Mouse (Mus musculus) telencephalon, adult 2 months (tissue): Measurements from ENCODE around the gene Trim11.
"Not testable (repeated sequence)": the region's sequence is repeated elsewhere in the genome, so short reads cannot be mapped to it uniquely, and the experiment has no call there.

Experiments used
- DNase-seq: peaks from one replicate; pipeline ENCODE4 v3.0.0-alpha.2; 2011; ENCODE audit warnings: low read depth, low spot score

Trim11 gene

GRCm38 (mm10) chr11:58978027-58978705 lies at the start of gene Trim11:
Gene Trim11 (plus strand): TSS chr11:58978093.
- DNase-seq = peak; percentile 75

- no peak for DNase-seq
Measured at GRCm38 (mm10) chr11:58929055-58929454, 48.8 kb upstream of the Trim11 start.

- DNase-seq = no peak
Measured at GRCm38 (mm10) chr11:58929641-58930040, 48.3 kb upstream of the Trim11 start.

- no peak for DNase-seq
Measured at GRCm38 (mm10) chr11:58930254-58930653, 47.6 kb upstream of the Trim11 start.

- DNase-seq = no peak
Measured at GRCm38 (mm10) chr11:58931576-58931975, 46.3 kb upstream of the Trim11 start.

- no peak for DNase-seq
Measured at GRCm38 (mm10) chr11:58937909-58938308, 40.0 kb upstream of the Trim11 start.

GRCm38 (mm10) chr11:58938322-58939087 lies 39.4 kb upstream of the Trim11 start, which contains the start of gene Rnf187:
Gene Rnf187 (minus strand): TSS chr11:58938916.
- DNase-seq = peak; percentile 92

GRCm38 (mm10) chr11:58939088-58939439 lies 38.8 kb upstream of the Trim11 start:
- DNase-seq = no peak

GRCm38 (mm10) chr11:58944136-58944535 lies 33.8 kb upstream of the Trim11 start:
- DNase-seq = no peak

GRCm38 (mm10) chr11:58947306-58947705 lies 30.6 kb upstream of the Trim11 start:
- no peak for DNase-seq

- no peak for DNase-seq
Measured at GRCm38 (mm10) chr11:58947798-58948528, 29.9 kb upstream of the Trim11 start.

- peak; percentile 98 for DNase-seq
Measured at GRCm38 (mm10) chr11:58948542-58949479, 29.1 kb upstream of the Trim11 start, which contains the start of gene Hist3h2ba. Gene Hist3h2ba (plus strand): TSS chr11:58948920.

- DNase-seq = peak; percentile 81
Measured at GRCm38 (mm10) chr11:58949480-58950431, 28.1 kb upstream of the Trim11 start.

GRCm38 (mm10) chr11:58951210-58951609 lies 26.7 kb upstream of the Trim11 start:
- no peak for DNase-seq

- DNase-seq = no peak
Measured at GRCm38 (mm10) chr11:58953351-58954169, 24.3 kb upstream of the Trim11 start.

GRCm38 (mm10) chr11:58954170-58954419 lies 23.8 kb upstream of the Trim11 start:
- not testable (repeated sequence) for DNase-seq

GRCm38 (mm10) chr11:58954420-58955142 lies 23.3 kb upstream of the Trim11 start, which contains the start of the genes Hist3h2a and Trim17:
Gene Hist3h2a (plus strand): TSS chr11:58954685.
Gene Trim17 (plus strand): TSS chr11:58954685.
- peak; percentile 99 for DNase-seq

- no peak for DNase-seq
Measured at GRCm38 (mm10) chr11:58955143-58955867, 22.6 kb upstream of the Trim11 start.
